Comparison of ENCODE assay signal across 16 mouse cellular contexts in the genomic region with DNA sequence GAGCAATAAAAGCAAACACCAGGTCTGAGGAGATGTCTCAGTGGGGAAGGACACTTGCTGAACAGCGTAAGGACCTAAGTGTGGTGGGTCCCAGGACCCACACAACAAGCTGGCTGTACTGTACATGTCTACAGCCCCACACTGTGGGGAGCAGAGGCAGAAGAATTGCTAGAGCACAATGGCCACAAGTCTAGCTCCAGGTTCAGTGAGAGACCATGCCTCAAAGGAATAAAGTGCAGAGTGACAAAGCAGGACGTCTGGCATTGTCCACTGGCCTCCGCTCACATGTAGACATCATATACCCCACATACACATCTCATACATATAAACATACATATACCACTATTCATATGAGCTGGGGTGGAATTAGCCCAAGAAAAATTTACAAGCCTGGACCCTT.
"Had no signal": no experiment of that assay in that cellular context is flagged by ENCODE, and none has a peak within 500 bp of the region (broad histone marks: within the 10 kb centered on the region; RNA-seq: fewer than 3 reads in every experiment).

No protein-coding gene starts in this region.

- DNase-seq: retina, postnatal 1 day; right cerebral cortex, adult 18-20 months; right cerebral cortex, postnatal 14 days; right cerebral cortex, postnatal 25 days; right cerebral cortex, postnatal 4 days; spleen, adult 18-20 months; thymus, adult 18-20 months; thymus, adult 2 months; thymus, postnatal 14 days; thymus, postnatal 25 days; thymus, postnatal 36 days; thymus, postnatal 4 days had no signal

- H3K4me2 ChIP-seq: neural tube, embryonic 13.5 days; neural tube, embryonic 15.5 days; stomach, embryonic 15.5 days had no signal

- H3K9ac ChIP-seq: neural tube, embryonic 13.5 days; neural tube, embryonic 15.5 days; stomach, embryonic 15.5 days had no signal

- H3K36me3 ChIP-seq: neural tube, embryonic 13.5 days; neural tube, embryonic 15.5 days; stomach, embryonic 15.5 days had no signal

- H3K4me3 ChIP-seq: neural tube, embryonic 13.5 days; neural tube, embryonic 15.5 days; stomach, embryonic 15.5 days had no signal

- H3K9me3 ChIP-seq: neural tube, embryonic 13.5 days; neural tube, embryonic 15.5 days; stomach, embryonic 15.5 days had no signal

- H3K4me1 ChIP-seq: neural tube, embryonic 13.5 days; neural tube, embryonic 15.5 days; stomach, embryonic 15.5 days had no signal

- H3K27me3 ChIP-seq: neural tube, embryonic 13.5 days; neural tube, embryonic 15.5 days; stomach, embryonic 15.5 days had no signal

- H3K27ac ChIP-seq: neural tube, embryonic 13.5 days; neural tube, embryonic 15.5 days; stomach, embryonic 15.5 days; stomach, postnatal 0 days had no signal
